Mouse (Mus musculus): ENCODE results near the gene Rtp2. TPM values are rescaled to one million over a fixed set of nuclear protein-coding genes. Genes with fewer than 3 reads are reported as not detected.

The Rtp2 gene
- polyA plus RNA-seq, 1 experiment from 2014 or later = not detected

DNA sequence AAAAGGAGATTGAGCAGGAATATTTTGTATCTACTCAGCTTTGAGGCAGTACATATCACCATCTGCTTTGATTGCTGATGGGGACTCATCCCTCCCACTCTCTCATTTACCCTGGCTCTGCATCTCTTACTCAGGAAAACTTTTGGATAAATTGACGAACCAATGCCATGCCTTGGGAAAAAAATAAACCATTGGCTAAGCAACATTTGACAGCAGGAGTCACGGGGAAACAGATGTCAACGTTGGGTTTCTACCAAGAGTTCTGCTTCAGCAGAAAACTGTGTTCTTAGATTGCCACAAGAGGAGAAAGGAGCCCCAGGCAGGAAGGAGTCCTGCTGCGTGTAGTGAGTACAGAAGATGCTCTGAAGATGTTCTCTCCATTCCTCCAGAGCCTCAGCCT, 32.1 kb downstream of the Rtp2 start:
- H3K4me3 ChIP-seq (replicated peaks) = no peak overlapping the region
- H3K4me1 ChIP-seq (replicated peaks) = peaks cover 5% of the 10 kb centered on the region; the same call in 1 of the 2 replicates
- H3K9me3 ChIP-seq = no peaks in the 10 kb centered on the region
- H3K9ac ChIP-seq = no peak overlapping the region
- ATAC-seq = no peak
- H3K4me2 ChIP-seq (replicated peaks) = no peak overlapping the region
- no peaks in the 10 kb centered on the region for H3K36me3 ChIP-seq
- H3K27ac ChIP-seq = no peak overlapping the region
- WGBS = 81% methylated on average over 4 of the region's 4 CpGs
- H3K27me3 ChIP-seq (replicated peaks) = no peaks in the 10 kb centered on the region

DNA sequence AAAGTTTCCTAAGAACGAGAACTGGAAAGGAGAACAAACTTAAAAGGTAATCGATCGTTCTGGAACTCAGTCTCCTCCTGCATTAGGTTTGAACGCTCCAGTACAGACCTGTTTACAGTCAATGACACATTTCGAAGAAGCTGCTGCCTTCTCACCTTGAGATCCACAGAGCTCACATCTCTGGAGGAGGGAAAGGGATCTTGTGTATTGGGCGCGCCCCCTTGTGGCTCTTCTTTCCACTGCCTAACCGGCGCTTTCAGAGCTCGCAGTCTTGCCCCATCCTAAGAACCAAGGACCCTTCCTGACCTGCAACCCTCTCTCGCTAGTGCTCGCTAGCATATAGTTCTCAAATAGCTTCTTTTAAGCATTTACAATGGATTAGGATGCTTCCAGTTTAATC, 33.4 kb downstream of the Rtp2 start:
- Histone ChIP-seq H3K36me3 (no peaks in the 10 kb centered on the region), H3K9ac (no peak overlapping the region), H3K27ac (no peak overlapping the region), H3K27me3 (replicated peaks) (no peaks in the 10 kb centered on the region), H3K4me1 (replicated peaks) (peaks cover 5% of the 10 kb centered on the region; the same call in 1 of the 2 replicates), H3K4me3 (replicated peaks) (no peak overlapping the region), H3K9me3 (no peaks in the 10 kb centered on the region), H3K4me2 (replicated peaks) (peak overlapping the region; percentile 54)
- ATAC-seq = peak; percentile 61; the same call in 1 of the 2 replicates
- WGBS = 10% methylated on average over 12 of the region's 12 CpGs

DNA sequence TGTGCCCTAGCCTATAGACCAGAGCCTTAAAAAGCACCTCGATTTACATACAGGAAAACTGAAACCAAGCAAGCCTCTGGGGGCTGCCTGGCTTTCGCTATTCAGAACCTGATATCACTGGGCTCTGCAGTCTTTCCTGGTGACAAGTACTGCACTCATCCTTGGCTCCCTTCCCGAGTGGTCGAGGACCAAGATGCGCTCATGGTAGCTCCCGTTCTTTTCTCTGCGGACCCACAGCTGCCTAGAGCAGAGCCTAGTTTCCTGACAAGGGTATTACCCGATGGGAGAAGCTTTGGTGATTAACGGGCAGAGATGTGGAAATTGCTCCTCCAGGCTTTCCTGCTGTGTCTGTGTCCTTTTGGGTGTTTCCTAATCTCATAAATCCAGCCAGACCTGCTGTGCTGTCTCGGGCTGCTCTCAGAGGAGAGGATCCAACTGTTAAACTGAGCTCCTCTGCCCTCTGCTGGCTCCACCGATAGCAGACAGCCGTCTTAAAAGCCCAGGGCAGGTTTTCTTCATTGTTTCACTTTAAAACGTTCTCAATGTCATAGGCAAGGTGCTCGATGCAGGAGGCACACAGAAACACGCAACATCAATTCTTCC, 34.1 kb downstream of the Rtp2 start:
- H3K4me1 ChIP-seq (replicated peaks) = peaks cover 5% of the 10 kb centered on the region; the same call in 1 of the 2 replicates
- no peak overlapping the region for H3K9ac ChIP-seq
- WGBS = 8% methylated on average over 15 of the region's 15 CpGs
- H3K9me3 ChIP-seq = no peaks in the 10 kb centered on the region
- H3K4me3 ChIP-seq (replicated peaks) = no peak overlapping the region; the same call in 1 of the 2 replicates
- H3K4me2 ChIP-seq (replicated peaks) = peak overlapping the region; percentile 54
- H3K36me3 ChIP-seq = no peaks in the 10 kb centered on the region
- H3K27me3 ChIP-seq (replicated peaks) = no peaks in the 10 kb centered on the region
- no peak overlapping the region for H3K27ac ChIP-seq
- peak; percentile 80 for ATAC-seq

- Histone ChIP-seq H3K4me2 (replicated peaks) (peak overlapping the region; percentile 54; the same call in 1 of the 2 replicates), H3K4me3 (replicated peaks) (no peak overlapping the region), H3K27ac (no peak overlapping the region), H3K27me3 (replicated peaks) (no peaks in the 10 kb centered on the region), H3K9ac (no peak overlapping the region), H3K4me1 (replicated peaks) (peaks cover 5% of the 10 kb centered on the region; the same call in 1 of the 2 replicates), H3K36me3 (no peaks in the 10 kb centered on the region), H3K9me3 (no peaks in the 10 kb centered on the region)
- 73% methylated on average over 5 of the region's 5 CpGs for WGBS
- no peak for ATAC-seq
Measured at GRCm38 (mm10) chr16:23897486-23897885, 34.7 kb downstream of the Rtp2 start.

DNA sequence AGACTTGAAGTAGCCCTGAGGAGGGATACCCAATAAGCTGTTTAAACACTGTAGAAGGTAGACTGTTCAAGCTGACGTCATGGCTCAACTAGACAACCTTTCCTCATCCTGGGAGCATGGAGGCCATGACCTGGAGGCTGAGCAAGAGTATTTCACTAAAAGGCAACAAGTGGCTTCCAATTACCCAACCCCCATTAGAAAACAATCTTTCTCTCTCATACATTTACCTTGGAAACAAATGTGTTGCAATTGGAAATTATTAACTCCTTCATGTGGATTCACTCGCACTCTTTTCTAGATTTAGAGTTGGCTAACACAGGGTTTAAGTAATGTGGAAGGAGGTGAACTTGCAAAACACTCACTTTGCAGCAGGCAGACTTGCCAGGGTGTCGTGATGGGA, 37.1 kb downstream of the Rtp2 start:
- 85% methylated on average over 3 of the region's 3 CpGs for WGBS
- Histone ChIP-seq H3K4me3 (replicated peaks) (no peak overlapping the region), H3K9me3 (no peaks in the 10 kb centered on the region), H3K4me2 (replicated peaks) (no peak overlapping the region), H3K4me1 (replicated peaks) (peaks cover 5% of the 10 kb centered on the region; the same call in 1 of the 2 replicates), H3K27me3 (replicated peaks) (peaks cover 16% of the 10 kb centered on the region), H3K9ac (no peak overlapping the region), H3K27ac (no peak overlapping the region), H3K36me3 (no peaks in the 10 kb centered on the region)
- ATAC-seq = no peak

GRCm38 (mm10) chr16:23890636-23891035, 41.6 kb downstream of the Rtp2 start, which contains the start of gene Sst:
Gene Sst (minus strand): TSS chr16:23890958.
- 6% methylated on average over 26 of the region's 26 CpGs for WGBS
- H3K4me2 ChIP-seq (replicated peaks) = no peak within 1 kb of the TSS

GRCm38 (mm10) chr16:23890151-23890550, 42.0 kb downstream of the Rtp2 start:
- no peak for ATAC-seq
- Histone ChIP-seq H3K9ac (no peak overlapping the region), H3K27ac (no peak overlapping the region), H3K4me3 (replicated peaks) (no peak overlapping the region), H3K36me3 (no peaks in the 10 kb centered on the region), H3K4me1 (replicated peaks) (no peaks in the 10 kb centered on the region), H3K9me3 (no peaks in the 10 kb centered on the region), H3K4me2 (replicated peaks) (no peak overlapping the region), H3K27me3 (replicated peaks) (peaks cover 19% of the 10 kb centered on the region)
- WGBS = 7% methylated on average over 9 of the region's 9 CpGs

More at GRCm38 (mm10) chr16:23890636-23891035, 41.6 kb downstream of the Rtp2 start, which contains the start of gene Sst:
- Histone ChIP-seq H3K27ac (no peak within 1 kb of the TSS), H3K27me3 (replicated peaks) (peaks cover 19% of the 10 kb centered on the region), H3K4me1 (replicated peaks) (no peaks in the 10 kb centered on the region), H3K9ac (no peak within 1 kb of the TSS), H3K4me3 (replicated peaks) (no peak within 1 kb of the TSS), H3K9me3 (no peaks in the 10 kb centered on the region), H3K36me3 (no peaks in the 10 kb centered on the region)
- ATAC-seq = no peak

- Histone ChIP-seq H3K4me1 (replicated peaks) (no peaks in the 10 kb centered on the region), H3K4me3 (replicated peaks) (no peak overlapping the region), H3K4me2 (replicated peaks) (no peak overlapping the region), H3K9me3 (no peaks in the 10 kb centered on the region), H3K27me3 (replicated peaks) (peaks cover 19% of the 10 kb centered on the region), H3K9ac (no peak overlapping the region), H3K27ac (no peak overlapping the region), H3K36me3 (no peaks in the 10 kb centered on the region)
- no peak for ATAC-seq
- WGBS = 68% methylated on average over 10 of the region's 10 CpGs
Measured at GRCm38 (mm10) chr16:23887910-23888579, 44.1 kb downstream of the Rtp2 start.

DNA sequence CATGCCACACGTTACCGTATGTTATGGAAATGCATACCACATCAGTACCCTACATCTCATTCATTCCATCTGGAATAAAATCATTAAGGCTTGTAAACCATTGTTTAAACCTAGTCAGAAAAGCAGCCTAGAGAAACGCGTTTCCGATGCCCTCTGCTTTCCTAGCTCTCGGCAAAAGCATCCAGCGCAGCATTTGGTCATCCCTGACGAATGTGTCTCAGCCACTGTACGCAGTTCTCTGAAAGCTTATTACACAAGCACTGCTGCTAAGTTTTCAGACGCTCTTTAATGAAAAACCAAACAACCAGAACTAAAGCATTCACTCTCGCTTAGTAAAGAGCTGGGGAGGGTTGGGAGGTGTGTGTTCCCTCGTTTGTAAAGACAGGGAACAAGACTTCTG, 47.1 kb downstream of the Rtp2 start:
- Histone ChIP-seq H3K27ac (no peak overlapping the region), H3K27me3 (replicated peaks) (peaks cover 3% of the 10 kb centered on the region; the same call in 1 of the 2 replicates), H3K9me3 (no peaks in the 10 kb centered on the region), H3K4me1 (replicated peaks) (no peaks in the 10 kb centered on the region), H3K9ac (no peak overlapping the region), H3K36me3 (no peaks in the 10 kb centered on the region), H3K4me2 (replicated peaks) (no peak overlapping the region), H3K4me3 (replicated peaks) (no peak overlapping the region)
- WGBS = 71% methylated on average over 12 of the region's 12 CpGs
- no peak for ATAC-seq

Other genes with a start within 250 kb of the Rtp2 start
- 12.9 and 16.8 TPM in 2 replicates for gene Sst, start 41.4 kb downstream of the Rtp2 start, polyA plus RNA-seq (2015; fragmentation: Nextera tagmentation; extraction: Ambion mirVana)
- not detected in 2 replicates for gene Gm37419, start 56.1 kb upstream of the Rtp2 start, polyA plus RNA-seq (2015; fragmentation: Nextera tagmentation; extraction: Ambion mirVana)
- gene Bcl6, start 56.5 kb upstream of the Rtp2 start, polyA plus RNA-seq (2015; fragmentation: Nextera tagmentation; extraction: Ambion mirVana) = 0.90 and 0.91 TPM in 2 replicates